Mouse (Mus musculus) olfactory bulb, adult 2 months (tissue): ENCODE measurements around the gene C1qc.

ENCODE experiments used
- CTCF ChIP-seq: fragments of 200-500 bp; IDR thresholded peaks from 2 replicates; pipeline ENCODE4 v1.5.1; 2012; ENCODE audit warnings: low read depth, mild to moderate bottlenecking, low read length, moderate library complexity; ENCODE audit not compliant: insufficient read depth
- POLR2A ChIP-seq: fragments of 200-500 bp; IDR thresholded peaks from 2 replicates; pipeline ENCODE4 v1.6.1; 2012; ENCODE audit warnings: mild to moderate bottlenecking, low read depth, low read length, moderate library complexity; ENCODE audit not compliant: insufficient read depth

DNA sequence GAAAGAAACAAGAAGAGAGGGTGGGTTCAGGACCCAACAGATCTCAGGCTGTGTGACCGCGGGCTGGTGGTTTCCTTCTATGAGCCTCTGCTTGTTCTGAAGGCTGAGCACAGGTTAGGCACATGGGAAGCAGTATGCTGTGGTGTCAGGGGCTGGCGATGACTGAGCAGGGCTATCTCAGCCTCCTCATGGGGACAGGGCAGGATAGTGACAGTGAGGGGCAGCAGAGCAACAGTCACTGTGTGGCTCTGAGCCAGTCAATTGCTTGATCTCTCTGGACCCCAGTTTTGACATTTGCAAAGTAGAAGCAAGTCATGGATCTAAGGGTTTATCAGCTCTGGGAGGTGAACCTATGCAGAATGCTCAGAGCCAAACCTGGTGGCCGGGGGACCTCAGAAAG is 1.8 kb downstream of the C1qc start:
- no peak for TF ChIP-seq CTCF
- TF ChIP-seq POLR2A, result no peak
